Mouse (Mus musculus): ENCODE results near the gene Tceal5.

DNA sequence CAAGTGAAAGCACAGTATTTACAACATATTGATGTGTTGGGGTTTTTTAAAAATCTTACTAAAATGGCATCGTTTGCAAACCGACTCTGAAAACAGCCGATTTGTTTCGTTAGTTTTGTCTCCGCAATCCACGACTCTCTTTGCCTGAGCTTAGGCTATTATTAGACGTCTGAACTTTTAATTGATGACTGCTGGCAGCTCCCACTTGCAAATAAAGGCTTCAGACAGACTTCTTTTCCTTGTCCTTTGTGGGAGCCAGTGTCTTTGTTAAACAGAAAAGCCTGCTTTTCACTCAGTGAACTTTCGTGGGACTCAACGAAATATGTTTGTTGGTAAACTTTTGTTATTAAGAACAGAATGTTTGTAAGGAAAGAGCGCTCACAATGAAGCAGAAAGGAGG lies 30.9 kb downstream of the Tceal5 start:
- TF ChIP-seq CTCF (IDR thresholded peaks at IDR 0.05; ENCODE audit: low read depth) (no peak), EP300 (IDR thresholded peaks at IDR 0.05; ENCODE audit: low read depth) (no peak)
